Mouse (Mus musculus) spleen, postnatal 4 days (tissue): ENCODE measurements around the gene Ptpn23.
"Not testable (repeated sequence)": the region's sequence is repeated elsewhere in the genome, so short reads cannot be mapped to it uniquely, and the experiment has no call there.

Source experiments
- DNase-seq, 2 experiments: peaks; one replicate each; pipeline ENCODE4 v3.0.0; 2022; ENCODE audit warnings: low spot score in 2 of 2

Ptpn23 gene

DNA sequence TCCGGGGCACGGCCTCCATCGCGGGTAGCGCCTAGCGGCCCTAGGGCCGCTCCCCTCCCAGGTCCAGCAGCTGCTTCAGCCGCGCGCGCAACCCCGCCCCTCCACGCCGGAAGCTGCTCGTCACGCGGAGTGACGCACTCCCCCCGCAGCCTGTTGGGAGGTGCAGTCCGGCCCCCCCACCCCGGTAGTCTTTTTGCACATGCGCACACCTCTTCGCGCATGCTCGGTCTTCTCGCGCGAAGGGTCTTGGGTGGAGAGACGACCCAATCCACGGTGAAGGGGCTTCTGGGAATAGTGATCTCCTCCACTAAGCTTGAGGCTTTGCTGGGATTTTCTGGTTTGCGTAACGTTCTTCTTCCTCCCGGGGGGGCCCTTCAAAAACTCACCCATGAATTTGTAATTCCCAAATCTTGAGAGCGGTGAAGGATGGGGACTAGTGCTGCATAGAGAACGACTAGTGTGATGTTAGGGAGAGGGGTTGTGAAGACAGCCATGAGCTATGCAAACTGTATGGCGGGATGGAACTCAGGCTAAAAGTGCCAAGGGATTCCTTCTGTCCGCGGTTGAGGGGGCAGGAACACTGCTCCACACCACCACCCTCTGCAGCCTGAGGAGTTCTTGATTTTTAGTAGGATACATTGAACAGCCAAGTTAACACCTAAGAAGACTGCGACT is at the start of gene Ptpn23:
Gene Ptpn23, minus strand, starts transcription at position 115 of the 675 bp plus-strand sequence.
- peak; percentile 92 to 95 for DNase-seq

DNA sequence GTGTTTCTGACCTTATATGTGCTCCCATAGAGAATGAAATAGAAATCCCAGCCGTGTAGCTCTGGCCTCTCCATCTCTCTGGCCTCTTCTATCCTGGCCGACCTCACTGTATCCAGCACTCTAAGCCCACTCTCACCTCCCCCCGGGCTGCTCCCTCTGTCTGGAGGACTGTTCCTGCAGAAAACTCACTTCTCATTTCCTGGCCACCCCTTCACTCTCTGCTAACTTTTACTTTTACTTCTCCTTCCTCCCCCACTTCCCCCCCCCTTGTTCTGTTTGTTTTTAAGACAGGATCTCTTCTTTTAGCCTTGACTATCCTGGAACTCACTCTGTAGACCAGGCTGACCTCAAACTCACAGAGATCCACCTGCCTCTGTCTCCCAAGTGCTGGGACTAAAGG is 44.5 kb upstream of the Ptpn23 start:
- no peak for DNase-seq

DNA sequence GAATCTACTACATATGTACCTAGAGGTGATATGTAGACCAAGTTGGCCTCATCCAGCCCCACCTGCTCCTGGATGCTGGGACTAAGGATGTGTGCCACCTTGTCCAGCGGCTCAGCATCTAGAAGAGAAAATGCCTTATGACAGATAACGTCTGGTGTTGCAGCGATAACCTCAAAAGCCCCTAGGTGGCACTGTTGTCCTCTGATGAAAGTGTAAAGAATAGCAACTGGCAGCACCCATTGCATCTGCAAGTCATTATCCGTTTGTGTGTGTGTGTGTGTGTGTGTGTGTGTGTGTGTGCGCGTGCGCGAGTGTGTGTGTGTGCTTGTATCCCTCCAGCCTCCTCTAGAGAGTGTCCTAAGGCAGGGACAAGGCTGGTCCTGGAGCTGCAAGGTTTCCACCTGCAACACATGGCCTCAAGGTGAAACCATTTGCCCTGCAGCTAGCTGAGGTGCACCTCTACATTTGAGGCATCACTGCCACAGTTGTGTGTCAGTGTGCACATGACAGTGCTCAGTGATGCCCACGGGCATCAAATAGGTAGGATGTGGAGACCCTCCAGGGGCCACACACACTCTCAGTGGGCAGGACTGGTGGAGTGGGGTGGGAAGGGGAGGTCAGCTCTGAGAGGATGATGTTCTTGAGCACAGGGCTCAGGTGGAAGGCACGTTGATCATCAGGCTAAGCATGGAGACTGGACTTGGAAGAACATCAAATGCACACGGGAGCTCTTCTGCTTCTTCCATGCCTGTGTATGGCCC is 41.0 kb upstream of the Ptpn23 start:
- DNase-seq, result peak; percentile 74 to 82

DNA sequence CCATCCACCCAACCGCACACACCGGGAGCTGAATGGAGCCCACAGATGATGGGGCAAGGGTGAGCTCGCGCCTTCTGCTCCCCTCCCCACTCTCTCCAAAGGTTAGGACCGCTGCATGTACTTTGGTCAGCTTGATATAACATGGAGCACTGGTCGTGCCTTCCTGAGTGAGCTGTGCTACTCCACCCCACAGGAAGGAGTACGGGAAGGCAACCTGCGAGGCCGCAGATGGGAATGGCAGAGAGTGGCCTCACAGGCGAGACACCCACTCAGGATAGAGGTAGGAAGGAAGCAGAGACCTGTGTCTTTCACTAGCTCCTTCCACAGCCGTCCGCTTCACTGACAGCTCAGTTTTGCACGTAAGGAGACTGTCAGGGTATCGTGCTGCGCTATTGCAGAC is 40.3 kb upstream of the Ptpn23 start:
- no peak for DNase-seq

DNA sequence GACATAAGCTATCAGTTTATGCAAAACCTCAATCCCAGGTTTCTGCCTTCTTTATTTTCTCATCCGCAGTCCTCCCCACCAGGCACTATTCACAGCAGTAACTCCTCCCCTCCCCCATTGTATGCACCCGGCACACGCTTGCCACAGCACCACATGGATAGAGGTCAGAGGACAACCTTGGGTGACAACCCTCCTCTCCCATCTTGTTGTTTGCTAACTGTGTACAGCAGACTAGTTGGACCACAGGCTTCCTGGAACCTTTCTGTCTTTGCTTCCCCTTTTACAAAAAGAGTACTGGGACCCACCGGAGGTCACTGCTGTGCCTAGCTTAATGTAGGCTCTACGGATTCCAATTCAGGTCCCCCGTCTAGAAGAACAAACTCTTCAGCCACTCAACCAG is 32.5 kb upstream of the Ptpn23 start:
- no peak for DNase-seq

- no peak for DNase-seq
Measured at GRCm38 (mm10) chr9:110440049-110440448, 32.0 kb upstream of the Ptpn23 start.

- DNase-seq, result no peak
Measured at GRCm38 (mm10) chr9:110436041-110436440, 28.0 kb upstream of the Ptpn23 start.

GRCm38 (mm10) chr9:110433045-110433444 is 25.0 kb upstream of the Ptpn23 start:
- DNase-seq, result no peak

- DNase-seq, result no peak
Measured at GRCm38 (mm10) chr9:110431241-110431640, 23.2 kb upstream of the Ptpn23 start.

DNA sequence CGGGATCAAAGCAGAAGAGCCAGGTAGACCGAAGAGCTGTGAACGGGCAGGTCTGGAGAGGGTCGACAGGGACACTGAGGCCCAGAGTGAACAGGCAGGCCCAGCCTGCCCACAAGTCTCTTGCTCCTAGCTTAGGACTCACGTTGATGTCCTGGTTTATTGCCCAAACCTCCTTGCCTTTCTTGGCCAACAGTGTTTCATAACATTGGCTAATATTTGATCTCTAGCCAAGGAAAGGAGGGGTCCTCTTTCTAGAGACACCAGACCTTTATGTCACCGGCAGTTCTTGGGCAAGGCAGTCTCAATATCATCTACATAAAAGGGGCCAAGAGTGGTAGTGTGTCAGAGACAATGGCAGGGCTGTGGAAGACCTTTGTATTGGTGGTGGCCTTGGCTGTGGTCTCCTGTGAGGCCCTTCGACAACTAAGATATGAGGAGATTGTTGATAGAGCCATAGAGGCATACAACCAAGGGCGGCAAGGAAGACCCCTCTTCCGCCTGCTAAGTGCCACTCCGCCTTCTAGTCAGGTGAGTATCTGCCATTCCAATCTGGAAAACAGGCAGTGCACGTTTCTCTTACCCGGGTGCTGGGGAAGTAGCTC is 11.6 kb upstream of the Ptpn23 start, which contains the start of gene Ngp:
Gene Ngp, plus strand, starts transcription at position 237 of the 602 bp plus-strand sequence.
- peak in 1 of 2 experiments; percentile 70 for DNase-seq

DNA sequence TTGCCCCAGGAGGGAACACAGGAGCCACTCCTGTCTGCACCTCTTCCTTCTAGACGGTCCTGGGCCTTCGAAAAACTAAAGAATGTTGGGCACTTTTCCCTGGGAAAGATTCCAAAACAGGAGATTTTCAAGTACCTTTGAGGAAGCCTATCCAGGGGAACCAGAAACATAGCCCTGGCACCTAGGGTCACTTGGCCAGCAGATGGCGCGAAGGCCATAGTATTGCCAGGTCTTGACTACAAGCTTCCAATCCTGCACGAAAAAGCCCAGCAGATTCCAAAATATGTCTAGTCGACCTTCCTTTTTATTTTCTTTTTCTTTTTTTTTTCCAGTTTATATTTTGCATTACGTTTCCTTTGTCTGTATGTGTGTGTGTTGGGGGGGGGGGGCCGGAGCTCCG is 5.8 kb upstream of the Ptpn23 start:
- no peak for DNase-seq

GRCm38 (mm10) chr9:110412926-110413325 is 4.9 kb upstream of the Ptpn23 start:
- DNase-seq, result no peak

DNA sequence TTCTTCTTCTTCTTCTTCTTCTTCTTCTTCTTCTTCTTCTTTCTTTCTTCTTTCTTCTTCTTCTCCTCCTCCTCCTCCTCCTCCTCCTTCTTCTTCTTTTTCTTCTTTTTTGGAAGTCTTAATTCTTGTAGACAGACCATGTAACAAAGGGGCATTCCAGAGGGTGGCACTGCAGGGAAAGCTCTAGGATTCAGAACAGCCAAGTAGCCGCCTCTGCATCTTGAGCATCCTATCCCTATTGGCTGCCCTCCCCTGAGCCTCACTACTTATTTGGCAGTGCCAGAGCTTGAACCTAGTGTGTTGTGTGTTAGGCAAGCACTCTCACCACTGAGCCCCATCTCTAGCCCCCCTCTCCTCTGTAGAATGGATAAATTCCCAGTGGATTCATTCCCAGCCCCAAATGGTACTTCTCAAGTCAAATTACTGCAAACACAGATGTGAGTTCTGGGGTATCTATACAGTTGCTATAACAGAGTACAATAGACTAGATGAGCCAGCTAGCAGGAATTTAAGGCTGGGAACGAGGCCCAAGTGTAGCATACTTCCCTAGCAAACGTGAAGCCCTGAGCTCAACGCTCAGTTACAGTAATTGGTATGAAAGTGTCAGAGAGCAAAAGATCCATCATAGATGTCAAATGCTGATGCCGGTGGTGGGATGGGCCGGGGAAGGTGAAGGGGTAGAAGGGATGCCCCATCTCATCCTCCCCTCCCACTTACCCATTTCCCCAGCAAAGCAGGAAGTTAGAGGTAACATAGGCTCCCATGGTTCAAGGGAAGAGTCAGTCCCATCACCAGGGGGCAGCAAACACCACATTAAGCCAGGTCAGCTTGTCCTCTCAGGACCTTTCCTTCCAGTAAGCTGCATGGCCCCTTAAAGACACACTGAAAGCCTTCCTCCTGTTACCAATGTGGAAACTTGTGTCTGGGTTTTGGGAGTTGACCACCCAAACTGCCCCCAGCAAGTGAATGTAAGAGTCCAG is 3.2 kb upstream of the Ptpn23 start:
- DNase-seq, result peak; percentile 80 to 93

GRCm38 (mm10) chr9:110407311-110408098 is 508 bp downstream of the Ptpn23 start:
- DNase-seq, result no peak

GRCm38 (mm10) chr9:110403240-110403639 is 4.8 kb downstream of the Ptpn23 start:
- DNase-seq, result not testable (repeated sequence)

DNA sequence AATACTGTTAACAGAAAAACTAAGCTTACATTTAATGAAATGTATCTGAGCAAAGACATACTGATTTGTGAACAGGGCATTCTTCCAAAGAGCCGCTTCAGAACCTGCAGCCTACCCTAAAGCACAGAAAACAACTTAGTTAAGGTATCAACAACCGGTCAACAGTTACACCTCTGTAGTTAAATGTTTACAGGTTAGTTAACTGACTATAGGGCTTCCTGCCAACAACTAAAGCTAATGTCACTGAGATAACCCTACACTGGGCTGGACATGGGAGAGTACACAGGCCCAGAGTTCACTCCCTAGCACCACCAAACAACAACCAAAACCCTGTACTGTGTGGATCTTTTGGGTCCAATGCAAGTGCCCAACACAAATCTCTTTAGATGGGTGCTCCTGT is 5.3 kb downstream of the Ptpn23 start:
- no peak for DNase-seq

DNA sequence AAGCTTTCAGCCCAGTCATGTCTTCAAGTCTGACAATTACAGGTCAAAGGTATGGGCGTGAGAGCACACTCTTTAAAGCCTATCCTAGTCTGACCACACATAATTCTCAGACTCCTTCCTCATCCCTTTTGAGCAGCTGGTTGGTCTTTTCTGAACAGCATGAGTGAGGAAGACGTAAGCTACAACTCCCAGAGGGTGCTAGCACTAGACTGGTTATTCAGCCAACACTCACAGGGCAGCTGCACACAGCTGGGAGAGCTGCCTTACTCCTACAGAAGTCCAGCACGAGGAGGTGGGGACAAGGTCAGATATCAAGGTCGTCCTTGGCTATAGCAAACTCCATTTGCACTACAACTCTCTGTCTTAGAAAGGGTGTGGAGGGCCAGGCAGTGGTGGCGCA is 7.4 kb downstream of the Ptpn23 start:
- no peak for DNase-seq

GRCm38 (mm10) chr9:110393295-110393694 is 14.7 kb downstream of the Ptpn23 start:
- DNase-seq, result no peak

DNA sequence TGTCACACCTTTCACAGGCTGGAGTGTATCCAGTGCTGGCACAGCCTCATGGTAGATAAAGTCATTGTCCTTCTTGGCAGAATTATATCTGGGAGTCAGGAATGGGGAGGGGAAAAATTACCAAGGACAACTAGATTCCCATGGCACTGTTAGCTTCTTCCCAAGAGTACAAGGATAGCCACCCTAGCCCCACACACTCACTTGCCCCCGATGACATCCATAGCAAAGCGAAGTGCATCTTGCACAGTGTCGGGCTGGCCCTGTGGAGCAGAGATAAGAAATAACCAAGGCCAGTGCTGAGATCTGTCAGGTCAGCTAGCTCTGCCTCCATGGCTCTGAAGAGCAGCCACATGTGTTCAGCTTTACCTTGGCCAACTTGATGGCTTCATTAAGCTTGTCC is 17.2 kb downstream of the Ptpn23 start:
- no peak for DNase-seq

- no peak for DNase-seq
Measured at GRCm38 (mm10) chr9:110388011-110388410, 20.0 kb downstream of the Ptpn23 start.
